Mouse (Mus musculus): ENCODE measurements around the gene Ppp4r4. TPM values are rescaled to one million over a fixed set of nuclear protein-coding genes. Genes with fewer than 3 reads are reported as not detected.

The Ppp4r4 gene
- total and polyA plus RNA-seq, 3 experiments, result 1.0 to 3.0 TPM; not detected in 1

- H3K79me2 ChIP-seq (ENCODE audit: control insufficient read depth, insufficient read depth, low read length, poor library complexity), result no peaks in the 10 kb centered on the region
- H3K27me3 ChIP-seq (ENCODE audit: control insufficient read depth in 1 of 2, insufficient read depth in 2 of 2, low read length in 2 of 2), result no peaks in the 10 kb centered on the region
- H3K4me1 ChIP-seq (ENCODE audit: control insufficient read depth in 1 of 2, insufficient read depth in 2 of 2, low read length in 2 of 2), result peaks cover 0 to 8% of the 10 kb centered on the region in 2 experiments; a peak in 2 of 4 replicates
- H3K9ac ChIP-seq (ENCODE audit: control insufficient read depth, low read depth, low read length, poor library complexity, severe bottlenecking), result no peak overlapping the region
- H3K9me3 ChIP-seq (replicated peaks; ENCODE audit: insufficient read depth, low read length), result no peaks in the 10 kb centered on the region
- H3K4me3 ChIP-seq (ENCODE audit: control insufficient read depth in 1 of 2, insufficient read depth in 1 of 2, low read depth in 2 of 2, low read length in 2 of 2), result no peak overlapping the region
- no peak for TF ChIP-seq MAZ (IDR thresholded peaks at IDR 0.05; ENCODE audit: low read depth, low read length)
- DNase-seq (ENCODE audit: low read depth, low spot score), result no peak
- no peak overlapping the region for H3K27ac ChIP-seq (ENCODE audit: control insufficient read depth, low read depth, low read length)
- H3K36me3 ChIP-seq (ENCODE audit: control insufficient read depth in 1 of 2, insufficient read depth in 2 of 2, low read length in 2 of 2), result no peaks in the 10 kb centered on the region
These were observed 45.4 kb upstream of the Ppp4r4 start for GRCm38 (mm10) chr12:103486726-103487125.

- no peaks in the 10 kb centered on the region for H3K79me2 ChIP-seq (ENCODE audit: control insufficient read depth, insufficient read depth, low read length, poor library complexity)
- no peaks in the 10 kb centered on the region for H3K9me3 ChIP-seq (replicated peaks; ENCODE audit: insufficient read depth, low read length)
- no peak for TF ChIP-seq MYC (IDR thresholded peaks at IDR 0.05; ENCODE audit: low read depth, low read length)
- TF ChIP-seq ZC3H11A (IDR thresholded peaks at IDR 0.05; ENCODE audit: low read depth, low read length), result no peak
- peaks cover 0 to 8% of the 10 kb centered on the region in 2 experiments; a peak in 2 of 4 replicates for H3K4me1 ChIP-seq (ENCODE audit: control insufficient read depth in 1 of 2, insufficient read depth in 2 of 2, low read length in 2 of 2)
- H3K27ac ChIP-seq (ENCODE audit: control insufficient read depth, low read depth, low read length), result no peak overlapping the region
- DNase-seq (ENCODE audit: low read depth, low spot score), result no peak
- H3K4me3 ChIP-seq (ENCODE audit: control insufficient read depth in 1 of 2, insufficient read depth in 1 of 2, low read depth in 2 of 2, low read length in 2 of 2), result no peak overlapping the region
- no peaks in the 10 kb centered on the region for H3K36me3 ChIP-seq (ENCODE audit: control insufficient read depth in 1 of 2, insufficient read depth in 2 of 2, low read length in 2 of 2)
- H3K9ac ChIP-seq (ENCODE audit: control insufficient read depth, low read depth, low read length, poor library complexity, severe bottlenecking), result no peak overlapping the region
- H3K27me3 ChIP-seq (ENCODE audit: control insufficient read depth in 1 of 2, insufficient read depth in 2 of 2, low read length in 2 of 2), result no peaks in the 10 kb centered on the region
These were observed 44.8 kb upstream of the Ppp4r4 start for GRCm38 (mm10) chr12:103487276-103487675.

GRCm38 (mm10) chr12:103487750-103488149 lies 44.3 kb upstream of the Ppp4r4 start:
- H3K27ac ChIP-seq (ENCODE audit: control insufficient read depth, low read depth, low read length), result no peak overlapping the region
- H3K9ac ChIP-seq (ENCODE audit: control insufficient read depth, low read depth, low read length, poor library complexity, severe bottlenecking), result no peak overlapping the region
- TF ChIP-seq ZNF384 (IDR thresholded peaks at IDR 0.05; ENCODE audit: low read depth, low read length) (no peak), GABPA (IDR thresholded peaks at IDR 0.05; ENCODE audit: low read depth, low read length) (no peak), NRF1 (IDR thresholded peaks at IDR 0.05; ENCODE audit: insufficient read depth, low read depth, low read length, poor library complexity, severe bottlenecking) (no peak), MYC (IDR thresholded peaks at IDR 0.05; ENCODE audit: low read depth, low read length) (no peak), SIN3A (IDR thresholded peaks at IDR 0.05; ENCODE audit: low read length) (no peak), USF2 (IDR thresholded peaks at IDR 0.05; ENCODE audit: borderline replicate concordance in 1 of 2, insufficient read depth in 1 of 2, low read depth in 1 of 2, low read length in 2 of 2) (no peak), RCOR1 (IDR thresholded peaks at IDR 0.05; ENCODE audit: low read depth, low read length) (no peak), TCF12 (IDR thresholded peaks at IDR 0.05; ENCODE audit: low read depth, low read length) (no peak), ZC3H11A (IDR thresholded peaks at IDR 0.05; ENCODE audit: low read depth, low read length) (no peak), MXI1 (IDR thresholded peaks at IDR 0.05; ENCODE audit: low read depth, low read length) (no peak), POLR2AphosphoS5 (IDR thresholded peaks at IDR 0.05; ENCODE audit: borderline replicate concordance, low read depth, low read length) (no peak), POLR2A (IDR thresholded peaks at IDR 0.05; ENCODE audit: control insufficient read depth in 1 of 2, insufficient read depth in 1 of 2, low read depth in 1 of 2, low read length in 2 of 2, poor library complexity in 1 of 2) (no peak), HCFC1 (IDR thresholded peaks at IDR 0.05; ENCODE audit: low read depth, low read length) (no peak)
- no peak overlapping the region for H3K4me3 ChIP-seq (ENCODE audit: control insufficient read depth in 1 of 2, insufficient read depth in 1 of 2, low read depth in 2 of 2, low read length in 2 of 2)
- H3K79me2 ChIP-seq (ENCODE audit: control insufficient read depth, insufficient read depth, low read length, poor library complexity), result no peaks in the 10 kb centered on the region
- no peak for DNase-seq (ENCODE audit: low read depth, low spot score)
- H3K4me1 ChIP-seq (ENCODE audit: control insufficient read depth in 1 of 2, insufficient read depth in 2 of 2, low read length in 2 of 2), result peaks cover 0 to 8% of the 10 kb centered on the region in 2 experiments; a peak in 2 of 4 replicates
- no peaks in the 10 kb centered on the region for H3K27me3 ChIP-seq (ENCODE audit: control insufficient read depth in 1 of 2, insufficient read depth in 2 of 2, low read length in 2 of 2)
- H3K36me3 ChIP-seq (ENCODE audit: control insufficient read depth in 1 of 2, insufficient read depth in 2 of 2, low read length in 2 of 2), result no peaks in the 10 kb centered on the region
- no peaks in the 10 kb centered on the region for H3K9me3 ChIP-seq (replicated peaks; ENCODE audit: insufficient read depth, low read length)

Data from MEL (cell line).